ENCODE assay signal across 8 mouse cellular contexts in genomic region chr12:54695511-54696241, GRCm38 (mm10). TPM values are rescaled to one million over a fixed set of nuclear protein-coding genes. Genes with fewer than 3 reads are reported as not detected.
DNase-seq lines count a peak whose midpoint lies in the region; ATAC-seq lines count a peak whose summit lies in the region.

TSS of gene Eapp (minus strand) at chr12:54695897.

- H3K27ac ChIP-seq in hindbrain, embryonic 13.5 days = peak within 1 kb of the TSS; percentile 98

- no peaks in the 10 kb centered on the region for H3K9me3 ChIP-seq in hindbrain, embryonic 13.5 days

- H3K4me1 ChIP-seq in hindbrain, embryonic 13.5 days (replicated peaks) = peaks cover 20% of the 10 kb centered on the region

- peak within 1 kb of the TSS; percentile 87 for H3K9ac ChIP-seq in hindbrain, embryonic 13.5 days

- peak within 1 kb of the TSS; percentile 78 for H3K4me3 ChIP-seq in hindbrain, embryonic 13.5 days

- peaks cover 17% of the 10 kb centered on the region for H3K36me3 ChIP-seq in hindbrain, embryonic 13.5 days

- H3K4me2 ChIP-seq in hindbrain, embryonic 13.5 days = peak within 1 kb of the TSS; percentile 63

- peak; percentile 97 for DNase-seq in NIH3T3 (ENCODE audit: low read depth)
- peak; percentile 96 to 98 for DNase-seq in cerebellum, postnatal 10 days
- DNase-seq in frontal cortex, postnatal 14 days (ENCODE audit: low spot score in 2 of 2) = peak; percentile 94
- DNase-seq in layer of hippocampus, postnatal 25 days (ENCODE audit: extremely low spot score in 1 of 2, low spot score in 1 of 2) = peak; percentile 86 to 89
- DNase-seq in lung, postnatal 25 days (ENCODE audit: low spot score) = peak; percentile 98
- peak; percentile 96 for DNase-seq in retina, embryonic 14.5 days (ENCODE audit: low spot score)
- peak; percentile 95 for DNase-seq in thymus, postnatal 4 days

- peak; percentile 94 for ATAC-seq in hindbrain, embryonic 13.5 days (ENCODE audit: low FRiP score)

- WGBS in hindbrain, embryonic 13.5 days = under 1% methylated on average over 57 of the region's 57 CpGs

- H3K27me3 ChIP-seq in hindbrain, embryonic 13.5 days = no peaks in the 10 kb centered on the region

RNA-seq across cellular contexts. Expression of gene Eapp, which starts in this region (rescaled TPM):
- polyA plus RNA-seq in hindbrain, embryonic 13.5 days (2015; fragmentation: Nextera tagmentation; extraction: Ambion mirVana) = 90.3 and 97.2 TPM in 2 replicates
- total RNA-seq in layer of hippocampus, postnatal 25 days (2021) = 10 to 100 TPM; 41.3 to 44.9 TPM

Comparison
In these comparisons a context has a peak if more than half of its experiments do, and no peak if none do; other contexts are left out.
1. Peak in every context shown above with its lines: DNase-seq, ATAC-seq, H3K4me3 ChIP-seq and H3K27ac ChIP-seq.